ENCODE assay signal across 10 mouse cellular contexts in genomic region chr9:104235751-104236150, GRCm38 (mm10). TPM values are rescaled to one million over a fixed set of nuclear protein-coding genes. Genes with fewer than 3 reads are reported as not detected.
DNase-seq lines count a peak whose midpoint lies in the region; ATAC-seq and TF ChIP-seq lines count a peak whose summit lies in the region.
"Had no signal": no experiment of that assay in that cellular context is flagged by ENCODE, and none has a peak within 500 bp of the region (broad histone marks: within the 10 kb centered on the region; RNA-seq: fewer than 3 reads in every experiment).

No protein-coding gene starts in this region.

- peaks cover 44% of the 10 kb centered on the region for H3K36me3 ChIP-seq in forebrain, embryonic 12.5 days (replicated peaks)
- H3K36me3 ChIP-seq in forebrain, embryonic 10.5 days (replicated peaks), result peaks cover 80% of the 10 kb centered on the region
- H3K36me3 ChIP-seq in midbrain, embryonic 14.5 days (ENCODE audit: control insufficient read depth, insufficient read depth, low read length), result peaks cover 43% of the 10 kb centered on the region
- peaks cover 59% of the 10 kb centered on the region for H3K36me3 ChIP-seq in midbrain, embryonic 13.5 days

- no peaks in the 10 kb centered on the region for H3K27me3 ChIP-seq in forebrain, embryonic 12.5 days
- H3K27me3 ChIP-seq in forebrain, embryonic 10.5 days (ENCODE audit: poor library complexity, severe bottlenecking), result no peaks in the 10 kb centered on the region
- H3K27me3 ChIP-seq in midbrain, embryonic 14.5 days (ENCODE audit: control insufficient read depth, insufficient read depth, low read length), result no peaks in the 10 kb centered on the region
- H3K27me3 ChIP-seq in midbrain, embryonic 13.5 days, result no peaks in the 10 kb centered on the region
- H3K27me3 ChIP-seq: liver, embryonic 13.5 days had no signal

- no peak overlapping the region for H3K4me3 ChIP-seq in forebrain, embryonic 12.5 days (replicated peaks)
- no peak overlapping the region for H3K4me3 ChIP-seq in forebrain, embryonic 10.5 days
- H3K4me3 ChIP-seq in midbrain, embryonic 14.5 days (replicated peaks; ENCODE audit: low read depth, low read length), result no peak overlapping the region
- H3K4me3 ChIP-seq in midbrain, embryonic 13.5 days (replicated peaks), result no peak overlapping the region
- H3K4me3 ChIP-seq in layer of hippocampus, adult 2 months, result no peak overlapping the region
- H3K4me3 ChIP-seq: heart, adult 2 months; liver, embryonic 13.5 days had no signal

- no peak overlapping the region for H3K9ac ChIP-seq in forebrain, embryonic 12.5 days
- H3K9ac ChIP-seq in midbrain, embryonic 14.5 days (replicated peaks; ENCODE audit: low read length), result no peak overlapping the region
- no peak overlapping the region for H3K9ac ChIP-seq in midbrain, embryonic 13.5 days (replicated peaks)
- H3K9ac ChIP-seq: liver, embryonic 13.5 days had no signal

- peak overlapping the region; percentile 42; the same call in 1 of the 2 replicates for H3K27ac ChIP-seq in forebrain, embryonic 12.5 days
- H3K27ac ChIP-seq in forebrain, embryonic 10.5 days, result no peak overlapping the region
- 0 out of 2 replicates have a peak overlapping the region, but pooled peaks have one; percentile 32 for H3K27ac ChIP-seq in midbrain, embryonic 14.5 days (replicated peaks; ENCODE audit: low read depth, low read length)
- no peak overlapping the region for H3K27ac ChIP-seq in midbrain, embryonic 13.5 days
- no peak overlapping the region; the same call in 1 of the 2 replicates for H3K27ac ChIP-seq in layer of hippocampus, adult 2 months
- H3K27ac ChIP-seq: heart, adult 2 months; liver, embryonic 13.5 days had no signal

- no peak for DNase-seq in forebrain, embryonic 10.5 days (ENCODE audit: extremely low spot score, low spot score)
- DNase-seq in midbrain, embryonic 14.5 days, result peak; percentile 78
- DNase-seq in cerebellum, postnatal 36 days, result peak; percentile 59
- DNase-seq in layer of hippocampus, adult 2 months (ENCODE audit: low spot score in 2 of 2), result peak; percentile 26
- no peak for DNase-seq in spleen, postnatal 4 days (ENCODE audit: low spot score in 2 of 2)
- DNase-seq in embryo, embryonic 9.5 days (ENCODE audit: extremely low spot score), result no peak
- DNase-seq: liver, embryonic 13.5 days had no signal

- H3K4me2 ChIP-seq in forebrain, embryonic 12.5 days, result no peak overlapping the region
- no peak overlapping the region for H3K4me2 ChIP-seq in midbrain, embryonic 14.5 days (ENCODE audit: low read length)
- no peak overlapping the region for H3K4me2 ChIP-seq in midbrain, embryonic 13.5 days (replicated peaks)
- H3K4me2 ChIP-seq: liver, embryonic 13.5 days had no signal

- no peaks in the 10 kb centered on the region for H3K9me3 ChIP-seq in forebrain, embryonic 12.5 days
- H3K9me3 ChIP-seq in forebrain, embryonic 10.5 days, result no peaks in the 10 kb centered on the region
- H3K9me3 ChIP-seq in midbrain, embryonic 14.5 days (ENCODE audit: control insufficient read depth, low read length), result no peaks in the 10 kb centered on the region
- H3K9me3 ChIP-seq in midbrain, embryonic 13.5 days, result no peaks in the 10 kb centered on the region
- H3K9me3 ChIP-seq: liver, embryonic 13.5 days had no signal

- WGBS in forebrain, embryonic 12.5 days, result 61% methylated on average over 5 of the region's 5 CpGs
- 93% methylated on average over 5 of the region's 5 CpGs for WGBS in forebrain, embryonic 10.5 days
- 55% methylated on average over 5 of the region's 5 CpGs for WGBS in midbrain, embryonic 14.5 days
- 64% methylated on average over 5 of the region's 5 CpGs for WGBS in midbrain, embryonic 13.5 days

- no peak for TF ChIP-seq CTCF in layer of hippocampus, adult 2 months (conservative IDR thresholded peaks at IDR 0.05)

- H3K4me1 ChIP-seq in forebrain, embryonic 12.5 days, result no peaks in the 10 kb centered on the region; the same call in 1 of the 2 replicates
- H3K4me1 ChIP-seq in forebrain, embryonic 10.5 days, result no peaks in the 10 kb centered on the region
- 0 out of 2 replicates have a peak, but pooled peaks cover 5% of the 10 kb centered on the region for H3K4me1 ChIP-seq in midbrain, embryonic 14.5 days (ENCODE audit: control insufficient read depth, insufficient read depth, low read length)
- H3K4me1 ChIP-seq in midbrain, embryonic 13.5 days (replicated peaks), result peaks cover 8% of the 10 kb centered on the region; the same call in 1 of the 2 replicates
- H3K4me1 ChIP-seq: liver, embryonic 13.5 days had no signal

- ATAC-seq in forebrain, embryonic 12.5 days (ENCODE audit: low FRiP score), result no peak
- no peak for ATAC-seq in midbrain, embryonic 14.5 days (ENCODE audit: low FRiP score, low TSS enrichment)
- no peak for ATAC-seq in midbrain, embryonic 13.5 days

RNA-seq across cellular contexts. Expression of gene Dnajc13, which starts 27.0 kb away (rescaled TPM):
- polyA plus RNA-seq in forebrain, embryonic 12.5 days (2016; fragmentation: Nextera tagmentation; extraction: Ambion mirVana), result 21.7 and 26.7 TPM in 2 replicates
- polyA plus RNA-seq in forebrain, embryonic 10.5 days (2016; fragmentation: Nextera tagmentation; extraction: Ambion mirVana), result 18.9 and 20.5 TPM in 2 replicates
- polyA plus RNA-seq in midbrain, embryonic 14.5 days (2014; fragmentation: Nextera tagmentation; extraction: Ambion mirVana), result 27.6 and 32.0 TPM in 2 replicates
- 18.9 and 19.2 TPM in 2 replicates for polyA plus RNA-seq in midbrain, embryonic 13.5 days (2015; fragmentation: Nextera tagmentation; extraction: Ambion mirVana)
- 10 to 100 TPM; 58.0 to 61.0 TPM for total RNA-seq in layer of hippocampus, adult 2 months (2021)

Comparison
In these comparisons a context has a peak if more than half of its experiments do, and no peak if none do; other contexts are left out.
1. H3K27ac ChIP-seq: peak in forebrain, embryonic 12.5 days (single experiment) and midbrain, embryonic 14.5 days (single experiment); none in forebrain, embryonic 10.5 days (single experiment), midbrain, embryonic 13.5 days (single experiment) and layer of hippocampus, adult 2 months (single experiment).
2. DNase-seq: peak in midbrain, embryonic 14.5 days (single experiment), cerebellum, postnatal 36 days (2 of 2) and layer of hippocampus, adult 2 months (2 of 2); none in forebrain, embryonic 10.5 days (single experiment), spleen, postnatal 4 days (0 of 2) and embryo, embryonic 9.5 days (single experiment).